Mouse (Mus musculus) heart, embryonic 10.5 days (tissue): Measurements from ENCODE around the gene Cym. TPM values are rescaled to one million over a fixed set of nuclear protein-coding genes. Genes with fewer than 3 reads are reported as not detected.

Experiments used
- DNase-seq: peaks from one replicate; pipeline ENCODE4 v3.0.0-alpha.2; 2017; ENCODE audit warnings: low spot score
- H3K27ac ChIP-seq: fragments of 300-500 bp; sonication (generic); 2 replicates; pipeline ENCODE4 v1.5.1; 2016; ENCODE audit warnings: mild to moderate bottlenecking
- H3K27me3 ChIP-seq: fragments of 300-500 bp; sonication (generic); 2 replicates; pipeline ENCODE4 v1.6.1; 2016; ENCODE audit warnings: mild to moderate bottlenecking; ENCODE audit not compliant: poor library complexity, insufficient read depth, severe bottlenecking
- H3K36me3 ChIP-seq: fragments of 300-500 bp; sonication (generic); 2 replicates; pipeline ENCODE4 v1.6.1; 2016; ENCODE audit warnings: mild to moderate bottlenecking, moderate library complexity
- H3K4me1 ChIP-seq: fragments of 300-500 bp; sonication (generic); 2 replicates; pipeline ENCODE4 v1.6.1; 2016; ENCODE audit warnings: mild to moderate bottlenecking
- H3K4me3 ChIP-seq: fragments of 300-500 bp; sonication (generic); 2 replicates; pipeline ENCODE4 v1.5.1; 2016; ENCODE audit warnings: mild to moderate bottlenecking, moderate library complexity
- H3K9me3 ChIP-seq: fragments of 300-500 bp; sonication (generic); 2 replicates; pipeline ENCODE4 v1.6.1; 2016; ENCODE audit warnings: mild to moderate bottlenecking, moderate library complexity
- WGBS: fragments of 180-500 bp; shearing (Covaris S2); methylation state at CpG from one replicate; pipeline ENCODE4 v1.1.7; 2016; 5-methylcytosine and 5-hydroxymethylcytosine counted together
- polyA plus RNA-seq: library from polyadenylated mRNA; unstranded; fragments of >200 nt; fragmentation: Nextera tagmentation; extraction: Ambion mirVana; gene quantifications from 2 replicates; pipeline ENCODE4 v1.2.1, GENCODE M21; 2016

Cym gene
- polyA plus RNA-seq = not detected in 2 replicates

GRCm38 (mm10) chr3:107221608-107222007 is at the start of gene Cym:
Gene Cym (minus strand): TSS chr3:107221732.
- DNase-seq = no peak
- Histone ChIP-seq H3K27me3 (peaks cover 14% of the 10 kb centered on the region; the same call in 1 of the 2 replicates), H3K9me3 (no peaks in the 10 kb centered on the region), H3K4me1 (no peaks in the 10 kb centered on the region), H3K4me3 (no peak within 1 kb of the TSS), H3K36me3 (no peaks in the 10 kb centered on the region), H3K27ac (no peak within 1 kb of the TSS)
- WGBS = 75% methylated on average over 10 of the region's 10 CpGs

GRCm38 (mm10) chr3:107266814-107267345 is 45.3 kb upstream of the Cym start:
- Histone ChIP-seq H3K36me3 (no peaks in the 10 kb centered on the region), H3K9me3 (no peaks in the 10 kb centered on the region), H3K4me1 (no peaks in the 10 kb centered on the region), H3K4me3 (no peak overlapping the region), H3K27ac (no peak overlapping the region), H3K27me3 (no peaks in the 10 kb centered on the region; the same call in 1 of the 2 replicates)
- no peak for DNase-seq
- WGBS = 79% methylated on average over 2 of the region's 2 CpGs

GRCm38 (mm10) chr3:107261851-107262165 is 40.3 kb upstream of the Cym start:
- H3K36me3 ChIP-seq = no peaks in the 10 kb centered on the region
- no peaks in the 10 kb centered on the region for H3K9me3 ChIP-seq
- 79% methylated on average over 7 of the region's 7 CpGs for WGBS
- H3K4me3 ChIP-seq = no peak overlapping the region
- no peak for DNase-seq
- H3K27ac ChIP-seq = peak overlapping the region; percentile 2; the same call in 1 of the 2 replicates
- no peaks in the 10 kb centered on the region for H3K27me3 ChIP-seq
- H3K4me1 ChIP-seq = peaks cover 6% of the 10 kb centered on the region

- Histone ChIP-seq H3K27ac (peak overlapping the region; percentile 37), H3K27me3 (no peaks in the 10 kb centered on the region), H3K36me3 (no peaks in the 10 kb centered on the region), H3K4me1 (peaks cover 6% of the 10 kb centered on the region), H3K9me3 (no peaks in the 10 kb centered on the region), H3K4me3 (no peak overlapping the region)
- DNase-seq = no peak
- WGBS = 56% methylated on average over 8 of the region's 8 CpGs
Observed at GRCm38 (mm10) chr3:107260956-107261850, 39.7 kb upstream of the Cym start.

GRCm38 (mm10) chr3:107257924-107258323 is 36.4 kb upstream of the Cym start:
- Histone ChIP-seq H3K27me3 (no peaks in the 10 kb centered on the region), H3K36me3 (no peaks in the 10 kb centered on the region), H3K4me3 (no peak overlapping the region), H3K4me1 (peaks cover 6% of the 10 kb centered on the region), H3K27ac (no peak overlapping the region), H3K9me3 (no peaks in the 10 kb centered on the region)
- DNase-seq = no peak
- 58% methylated on average over 5 of the region's 5 CpGs for WGBS

- no peaks in the 10 kb centered on the region for H3K27me3 ChIP-seq
- H3K4me3 ChIP-seq = no peak overlapping the region
- peaks cover 6% of the 10 kb centered on the region for H3K4me1 ChIP-seq
- H3K9me3 ChIP-seq = no peaks in the 10 kb centered on the region
- H3K27ac ChIP-seq = no peak overlapping the region
- no peaks in the 10 kb centered on the region for H3K36me3 ChIP-seq
- WGBS = 80% methylated on average over 7 of the region's 7 CpGs
- no peak for DNase-seq
Observed at GRCm38 (mm10) chr3:107256724-107257123, 35.2 kb upstream of the Cym start.

GRCm38 (mm10) chr3:107255992-107256391 is 34.5 kb upstream of the Cym start:
- peaks cover 4% of the 10 kb centered on the region for H3K4me1 ChIP-seq
- no peaks in the 10 kb centered on the region for H3K27me3 ChIP-seq
- H3K9me3 ChIP-seq = no peaks in the 10 kb centered on the region
- no peaks in the 10 kb centered on the region for H3K36me3 ChIP-seq
- H3K27ac ChIP-seq = no peak overlapping the region
- no peak overlapping the region for H3K4me3 ChIP-seq
- 69% methylated on average over 3 of the region's 3 CpGs for WGBS
- no peak for DNase-seq

- H3K36me3 ChIP-seq = no peaks in the 10 kb centered on the region
- 81% methylated on average over 5 of the region's 5 CpGs for WGBS
- H3K4me3 ChIP-seq = no peak overlapping the region
- H3K4me1 ChIP-seq = peaks cover 4% of the 10 kb centered on the region; the same call in 1 of the 2 replicates
- no peaks in the 10 kb centered on the region for H3K27me3 ChIP-seq
- H3K9me3 ChIP-seq = no peaks in the 10 kb centered on the region
- DNase-seq = no peak
- H3K27ac ChIP-seq = no peak overlapping the region
Observed at GRCm38 (mm10) chr3:107253925-107254324, 32.4 kb upstream of the Cym start.

GRCm38 (mm10) chr3:107252035-107252434 is 30.5 kb upstream of the Cym start:
- no peaks in the 10 kb centered on the region for H3K36me3 ChIP-seq
- WGBS = 56% methylated on average over 4 of the region's 4 CpGs
- no peak overlapping the region for H3K4me3 ChIP-seq
- no peak overlapping the region for H3K27ac ChIP-seq
- no peak for DNase-seq
- H3K9me3 ChIP-seq = no peaks in the 10 kb centered on the region
- H3K4me1 ChIP-seq = peaks cover 4% of the 10 kb centered on the region; the same call in 1 of the 2 replicates
- no peaks in the 10 kb centered on the region for H3K27me3 ChIP-seq

GRCm38 (mm10) chr3:107250320-107250719 is 28.8 kb upstream of the Cym start:
- no peaks in the 10 kb centered on the region for H3K27me3 ChIP-seq
- H3K27ac ChIP-seq = no peak overlapping the region
- WGBS = 25% methylated on average over 2 of the region's 2 CpGs
- H3K4me1 ChIP-seq = peaks cover 4% of the 10 kb centered on the region; the same call in 1 of the 2 replicates
- no peak overlapping the region for H3K4me3 ChIP-seq
- no peak for DNase-seq
- H3K36me3 ChIP-seq = no peaks in the 10 kb centered on the region
- no peaks in the 10 kb centered on the region for H3K9me3 ChIP-seq

GRCm38 (mm10) chr3:107249042-107249441 is 27.5 kb upstream of the Cym start:
- Histone ChIP-seq H3K9me3 (no peaks in the 10 kb centered on the region), H3K4me3 (no peak overlapping the region), H3K36me3 (no peaks in the 10 kb centered on the region), H3K27ac (no peak overlapping the region), H3K4me1 (peaks cover 4% of the 10 kb centered on the region; the same call in 1 of the 2 replicates), H3K27me3 (no peaks in the 10 kb centered on the region; the same call in 1 of the 2 replicates)
- WGBS = 45% methylated on average over 3 of the region's 3 CpGs
- no peak for DNase-seq

GRCm38 (mm10) chr3:107246876-107247275 is 25.3 kb upstream of the Cym start:
- WGBS = 70% methylated on average over 6 of the region's 6 CpGs
- peaks cover 4% of the 10 kb centered on the region; the same call in 1 of the 2 replicates for H3K4me1 ChIP-seq
- no peak for DNase-seq
- H3K36me3 ChIP-seq = no peaks in the 10 kb centered on the region
- no peaks in the 10 kb centered on the region for H3K9me3 ChIP-seq
- no peak overlapping the region for H3K27ac ChIP-seq
- peaks cover 5% of the 10 kb centered on the region; the same call in 1 of the 2 replicates for H3K27me3 ChIP-seq
- no peak overlapping the region for H3K4me3 ChIP-seq

- H3K36me3 ChIP-seq = no peaks in the 10 kb centered on the region
- DNase-seq = no peak
- 54% methylated on average over 14 of the region's 14 CpGs for WGBS
Observed at GRCm38 (mm10) chr3:107241389-107242094, 20.0 kb upstream of the Cym start.

More at GRCm38 (mm10) chr3:107241389-107242094, 20.0 kb upstream of the Cym start:
- Histone ChIP-seq H3K9me3 (no peaks in the 10 kb centered on the region), H3K27ac (no peak overlapping the region), H3K4me1 (no peaks in the 10 kb centered on the region), H3K27me3 (peaks cover 11% of the 10 kb centered on the region), H3K4me3 (no peak overlapping the region)
